Mouse (Mus musculus) ES-Bruce4 (cell line): ENCODE data around the gene Dexi. TPM values are rescaled to one million over a fixed set of nuclear protein-coding genes. Genes with fewer than 3 reads are reported as not detected.

Experiments
- H3K27ac ChIP-seq: 2 replicates; pipeline ENCODE4 v1.5.1; 2012; ENCODE audit warnings: low read length, inconsistent platforms; ENCODE audit not compliant: insufficient read depth
- H3K27me3 ChIP-seq: 2 replicates; pipeline ENCODE4 v1.6.1; 2012; ENCODE audit warnings: mild to moderate bottlenecking, low read length, inconsistent platforms; ENCODE audit not compliant: control insufficient read depth, poor library complexity, insufficient read depth, severe bottlenecking
- H3K36me3 ChIP-seq: 2 replicates; pipeline ENCODE4 v1.6.1; 2012; ENCODE audit warnings: inconsistent platforms, mild to moderate bottlenecking, low read length, moderate library complexity; ENCODE audit not compliant: control insufficient read depth, poor library complexity, insufficient read depth, severe bottlenecking
- H3K4me1 ChIP-seq: one replicate; pipeline ENCODE4 v1.8.1; 2011; ENCODE audit warnings: low read length; ENCODE audit not compliant: control insufficient read depth, insufficient read depth
- H3K4me3 ChIP-seq: 2 replicates; pipeline ENCODE4 v1.5.1; 2011; ENCODE audit warnings: low read depth, mild to moderate bottlenecking, low read length
- H3K9ac ChIP-seq: 2 replicates; pipeline ENCODE4 v1.6.1; 2012; ENCODE audit warnings: low read depth, mild to moderate bottlenecking, inconsistent platforms; ENCODE audit not compliant: poor library complexity, severe bottlenecking
- H3K9me3 ChIP-seq: replicated peaks from 2 replicates; pipeline ENCODE4 v1.6.1; 2012; ENCODE audit warnings: mild to moderate bottlenecking, low read length, inconsistent platforms; ENCODE audit not compliant: control insufficient read depth, poor library complexity, insufficient read depth, severe bottlenecking
- CTCF ChIP-seq: IDR thresholded peaks from one replicate; pipeline ENCODE4 v1.8.1; 2011; ENCODE audit warnings: low read depth, low read length
- EP300 ChIP-seq: IDR thresholded peaks from 2 replicates; pipeline ENCODE4 v1.6.1; 2011; ENCODE audit warnings: low read depth, low read length; ENCODE audit not compliant: insufficient read depth
- POLR2A ChIP-seq: IDR thresholded peaks from one replicate; pipeline ENCODE4 v1.8.1; 2011; ENCODE audit warnings: low read length; ENCODE audit not compliant: insufficient read depth
- polyA plus RNA-seq: library from polyadenylated mRNA; stranded (reverse); fragments of >200 nt; gene quantifications from 2 replicates; pipeline ENCODE4 v1.2.4, GENCODE M21; 2011; ENCODE audit warnings: low read depth; ENCODE audit not compliant: missing spikeins, insufficient read depth, insufficient read length

Dexi gene
- polyA plus RNA-seq, 1 experiment: 7.0 TPM

DNA sequence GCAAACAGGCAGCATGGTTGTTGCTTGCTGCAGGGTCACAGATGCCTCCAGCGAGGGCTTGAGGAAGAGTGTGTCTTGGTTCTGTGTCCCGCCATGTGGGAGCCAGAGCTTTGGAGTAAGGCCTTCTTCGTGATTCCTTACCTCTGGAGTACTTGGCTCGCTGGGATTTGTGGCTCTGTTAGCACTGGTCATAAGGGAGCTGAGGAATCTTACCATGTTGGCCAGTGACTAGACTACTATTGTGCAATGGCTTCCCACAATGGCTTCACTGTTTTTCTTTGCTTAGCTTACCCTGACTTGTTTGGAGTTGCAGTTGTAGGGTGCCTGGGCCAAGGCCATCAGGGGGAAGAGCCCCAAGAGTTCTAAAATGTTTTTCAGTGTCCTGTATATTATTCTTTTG is 33.1 kb upstream of the Dexi start:
- TF ChIP-seq EP300 (no peak), POLR2A (no peak), CTCF (no peak)
- no peaks in the 10 kb centered on the region for H3K9me3 ChIP-seq
- H3K27me3 ChIP-seq: no peaks in the 10 kb centered on the region
- H3K9ac ChIP-seq: no peak overlapping the region
- H3K4me1 ChIP-seq: no peaks in the 10 kb centered on the region
- H3K27ac ChIP-seq: no peak overlapping the region
- H3K4me3 ChIP-seq: no peak overlapping the region
- H3K36me3 ChIP-seq: no peaks in the 10 kb centered on the region

DNA sequence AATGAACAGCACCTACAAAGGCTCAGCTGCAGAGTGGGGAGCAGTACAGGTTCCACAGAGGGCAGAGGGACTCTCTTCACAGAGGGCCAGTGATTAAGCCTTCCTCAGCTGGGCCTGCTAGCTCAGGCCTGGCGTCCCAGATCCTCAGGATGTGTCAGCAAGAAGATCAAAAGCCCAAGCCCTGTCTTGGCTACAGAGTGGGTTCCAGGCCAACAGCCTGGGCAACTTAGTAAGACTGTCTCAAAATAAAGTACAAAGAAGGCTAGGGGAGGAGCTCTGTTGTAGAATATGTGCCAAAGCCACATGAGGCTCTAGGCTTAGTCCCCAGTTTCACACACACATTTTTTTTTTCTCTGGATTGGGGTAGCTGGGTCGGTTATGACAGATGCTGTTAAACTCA is 32.1 kb upstream of the Dexi start:
- H3K27me3 ChIP-seq: no peaks in the 10 kb centered on the region
- no peak overlapping the region for H3K4me3 ChIP-seq
- no peak overlapping the region for H3K9ac ChIP-seq
- TF ChIP-seq CTCF (no peak), EP300 (no peak), POLR2A (no peak)
- H3K36me3 ChIP-seq: no peaks in the 10 kb centered on the region
- no peaks in the 10 kb centered on the region for H3K4me1 ChIP-seq
- H3K27ac ChIP-seq: no peak overlapping the region
- H3K9me3 ChIP-seq: no peaks in the 10 kb centered on the region

DNA sequence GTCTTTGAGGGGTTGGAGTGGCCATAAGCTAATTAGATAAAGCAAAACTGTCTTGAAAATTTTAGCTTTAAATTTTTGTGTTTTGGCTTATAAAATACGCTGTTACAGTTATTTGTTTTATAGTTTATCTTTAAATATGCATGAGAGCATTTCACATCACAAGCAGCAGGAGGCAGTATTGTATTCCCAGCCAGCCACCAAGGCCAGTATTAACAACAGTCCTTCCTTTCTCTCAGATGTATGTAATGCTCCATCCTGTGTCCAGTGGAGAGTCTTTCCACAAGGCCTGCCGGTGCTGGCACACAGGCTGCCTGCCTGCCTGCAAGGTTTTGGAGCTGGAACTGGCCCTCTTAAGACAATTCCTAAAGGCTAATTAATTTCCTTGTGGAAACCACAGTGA is 29.0 kb upstream of the Dexi start:
- TF ChIP-seq EP300: no peak
- peak; percentile 31 for TF ChIP-seq CTCF
- TF ChIP-seq POLR2A: no peak
- Histone ChIP-seq H3K27me3 (no peaks in the 10 kb centered on the region), H3K36me3 (no peaks in the 10 kb centered on the region), H3K4me1 (no peaks in the 10 kb centered on the region), H3K27ac (no peak overlapping the region), H3K4me3 (no peak overlapping the region), H3K9ac (no peak overlapping the region), H3K9me3 (no peaks in the 10 kb centered on the region)

DNA sequence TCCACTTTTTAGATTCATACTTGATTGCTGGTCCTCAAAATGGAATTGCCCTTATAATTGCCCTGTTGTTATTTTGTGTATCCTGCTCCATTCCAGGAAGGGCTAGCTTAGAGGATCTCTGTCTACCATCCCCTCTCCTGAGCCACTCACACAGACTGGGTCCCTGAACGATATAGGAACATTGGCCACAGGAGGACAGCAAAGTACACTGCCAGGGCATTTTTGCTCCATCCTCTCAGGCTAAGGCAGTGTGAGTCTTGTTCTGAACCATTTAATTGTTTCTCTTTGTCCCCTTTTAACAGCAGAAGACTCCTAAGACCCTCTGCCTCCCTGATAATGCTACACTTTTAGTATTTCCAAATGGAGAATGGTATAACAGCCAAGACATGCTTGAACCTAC is 27.9 kb upstream of the Dexi start:
- H3K9ac ChIP-seq: no peak overlapping the region
- no peaks in the 10 kb centered on the region for H3K9me3 ChIP-seq
- H3K4me1 ChIP-seq: no peaks in the 10 kb centered on the region
- H3K27ac ChIP-seq: no peak overlapping the region
- H3K36me3 ChIP-seq: no peaks in the 10 kb centered on the region
- H3K4me3 ChIP-seq: no peak overlapping the region
- no peaks in the 10 kb centered on the region for H3K27me3 ChIP-seq
- no peak for TF ChIP-seq CTCF
- TF ChIP-seq POLR2A: no peak
- TF ChIP-seq EP300: no peak

DNA sequence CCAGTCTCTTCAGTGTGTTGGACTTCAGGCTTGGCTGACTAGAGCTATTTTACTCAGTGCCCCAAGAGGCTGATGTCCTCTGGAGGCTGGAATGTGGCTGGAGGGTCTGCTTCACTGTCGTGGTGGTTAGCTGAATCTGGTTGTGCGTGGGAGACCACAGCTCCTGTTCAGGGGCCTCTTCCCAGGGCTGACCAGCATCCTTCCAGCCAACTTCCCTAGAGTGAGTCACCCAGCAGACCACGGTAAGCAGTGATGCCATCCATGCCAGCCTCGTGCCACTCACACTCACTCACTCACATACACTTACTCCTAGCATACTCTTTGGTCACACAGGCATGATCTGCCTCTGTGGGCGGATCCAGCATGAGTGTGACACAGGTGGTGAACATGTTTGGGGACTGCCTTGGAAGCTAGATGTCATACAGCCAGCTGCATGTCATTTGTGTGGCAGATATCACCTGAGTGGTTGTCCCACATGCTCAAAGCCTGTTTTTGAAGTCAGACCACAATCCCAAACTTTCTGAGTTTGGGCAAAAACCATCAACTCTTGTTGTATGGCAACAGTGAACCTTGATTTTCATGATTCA is 27.0 kb upstream of the Dexi start:
- Histone ChIP-seq H3K27me3 (no peaks in the 10 kb centered on the region), H3K9ac (no peak overlapping the region), H3K36me3 (no peaks in the 10 kb centered on the region), H3K4me3 (no peak overlapping the region), H3K4me1 (no peaks in the 10 kb centered on the region), H3K9me3 (no peaks in the 10 kb centered on the region), H3K27ac (no peak overlapping the region)
- TF ChIP-seq CTCF: no peak
- no peak for TF ChIP-seq EP300
- no peak for TF ChIP-seq POLR2A

DNA sequence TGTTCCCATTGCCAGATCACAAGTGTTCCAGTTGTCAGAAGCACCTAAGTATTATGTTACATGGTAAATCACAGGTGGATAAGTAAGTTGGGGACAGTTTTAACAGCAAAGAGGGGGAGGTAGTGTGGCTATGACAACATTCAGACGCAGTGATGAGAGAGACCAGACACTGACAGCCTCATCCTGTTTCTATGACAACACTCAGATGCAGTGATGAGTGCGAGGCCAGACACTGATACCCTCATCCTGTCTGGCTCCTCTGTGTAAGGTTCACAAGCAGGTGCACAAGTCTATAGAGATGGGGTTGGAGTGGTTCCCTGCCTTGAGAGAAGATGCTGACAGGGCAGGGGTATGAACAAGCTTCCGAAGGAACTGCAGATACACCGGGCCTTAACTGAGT is 24.3 kb upstream of the Dexi start:
- Histone ChIP-seq H3K27me3 (no peaks in the 10 kb centered on the region), H3K4me1 (no peaks in the 10 kb centered on the region)
- no peak for TF ChIP-seq EP300
- TF ChIP-seq CTCF: no peak
- no peak for TF ChIP-seq POLR2A

More for the DNA sequence above, 24.3 kb upstream of the Dexi start:
- Histone ChIP-seq H3K4me3 (no peak overlapping the region), H3K9ac (no peak overlapping the region), H3K9me3 (no peaks in the 10 kb centered on the region), H3K27ac (no peak overlapping the region), H3K36me3 (no peaks in the 10 kb centered on the region)
